In the genomic region with DNA sequence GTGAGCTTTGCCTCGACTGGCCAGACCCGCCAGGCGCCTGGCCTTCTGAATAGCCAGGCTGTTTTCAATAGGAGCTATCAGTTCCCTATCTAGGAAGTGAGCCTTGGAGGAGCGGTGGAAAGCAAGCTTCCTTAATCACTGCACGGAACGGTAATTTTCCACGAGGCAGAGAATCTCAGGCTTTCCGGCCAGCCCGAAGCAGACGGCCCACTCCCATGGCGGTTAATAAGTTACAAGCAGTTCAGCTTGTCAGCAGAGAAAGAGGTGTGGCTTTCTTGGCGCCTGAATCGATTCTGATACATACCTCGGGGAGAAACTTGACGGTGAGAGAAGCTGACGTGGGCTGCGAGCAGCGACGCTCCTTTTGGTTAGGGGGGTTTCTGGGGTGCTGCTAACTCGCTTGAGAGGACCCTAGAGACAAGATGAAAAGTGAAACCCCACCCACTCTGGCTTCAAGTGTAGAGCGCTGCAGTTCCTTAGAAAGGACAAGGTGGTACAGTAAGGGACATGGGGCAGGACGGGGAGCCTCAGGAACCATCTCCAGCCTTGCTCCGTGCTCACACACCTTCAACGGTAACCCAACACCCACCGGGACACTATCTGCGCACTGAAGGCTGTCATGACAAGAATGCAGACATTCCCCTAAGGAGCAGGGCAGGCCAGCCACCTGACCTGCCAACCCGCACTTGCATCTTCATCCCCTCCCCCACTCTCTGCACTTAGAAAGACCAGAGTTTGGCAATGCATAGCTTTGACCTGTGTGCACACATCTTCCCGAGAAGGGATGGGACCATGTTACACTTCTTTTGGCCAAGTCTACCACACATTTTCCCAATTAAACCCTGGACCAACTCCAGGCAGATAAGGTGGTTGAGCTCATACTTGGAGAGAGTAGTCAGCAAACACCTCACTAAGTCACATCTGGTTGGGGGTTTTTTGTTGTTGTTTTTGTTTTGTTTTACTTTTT, we compare ENCODE assay signal across 9 mouse cellular contexts. TPM values are rescaled to one million over a fixed set of nuclear protein-coding genes. Genes with fewer than 3 reads are reported as not detected.
DNase-seq lines count a peak whose midpoint lies in the region; ATAC-seq lines count a peak whose summit lies in the region.
"Had no signal": no experiment of that assay in that cellular context is flagged by ENCODE, and none has a peak within 500 bp of the region (broad histone marks: within the 10 kb centered on the region; RNA-seq: fewer than 3 reads in every experiment).

No protein-coding gene starts in this region.

- peaks cover 66% of the 10 kb centered on the region for H3K36me3 ChIP-seq in embryonic facial prominence, embryonic 14.5 days (ENCODE audit: control insufficient read depth, insufficient read depth, low read length)
- 0 out of 2 replicates have a peak, but pooled peaks cover 3% of the 10 kb centered on the region for H3K36me3 ChIP-seq in intestine, embryonic 16.5 days (ENCODE audit: control insufficient read depth, insufficient read depth, low read length)
- peaks cover 64% of the 10 kb centered on the region for H3K36me3 ChIP-seq in liver, embryonic 16.5 days (ENCODE audit: control insufficient read depth, insufficient read depth)

- no peak overlapping the region for H3K4me3 ChIP-seq in embryonic facial prominence, embryonic 14.5 days (ENCODE audit: low read depth, low read length)
- H3K4me3 ChIP-seq in intestine, embryonic 16.5 days (ENCODE audit: low read length): no peak overlapping the region; the same call in 1 of the 2 replicates
- H3K4me3 ChIP-seq in liver, embryonic 16.5 days (ENCODE audit: low read depth, low read length): 0 out of 2 replicates have a peak overlapping the region, but pooled peaks have one; percentile 12

- peak; percentile 51 for ATAC-seq in embryonic facial prominence, embryonic 14.5 days (ENCODE audit: low read depth)
- ATAC-seq in intestine, embryonic 16.5 days: peak; percentile 73
- ATAC-seq in liver, embryonic 16.5 days (ENCODE audit: low read depth): no peak

- no peak overlapping the region for H3K9ac ChIP-seq in embryonic facial prominence, embryonic 14.5 days (ENCODE audit: low read depth, low read length)
- H3K9ac ChIP-seq in intestine, embryonic 16.5 days (ENCODE audit: low read depth, low read length): peak overlapping the region; percentile 42; the same call in 1 of the 2 replicates
- no peak overlapping the region for H3K9ac ChIP-seq in liver, embryonic 16.5 days (ENCODE audit: low read depth, low read length)

- H3K4me1 ChIP-seq in embryonic facial prominence, embryonic 14.5 days (ENCODE audit: control insufficient read depth, insufficient read depth, low read length): peaks cover 3% of the 10 kb centered on the region; the same call in 1 of the 2 replicates
- peaks cover 35% of the 10 kb centered on the region for H3K4me1 ChIP-seq in intestine, embryonic 16.5 days (ENCODE audit: control insufficient read depth, insufficient read depth, low read length)
- H3K4me1 ChIP-seq in liver, embryonic 16.5 days (ENCODE audit: control insufficient read depth, low read depth, low read length): peaks cover 12% of the 10 kb centered on the region

- H3K9me3 ChIP-seq in embryonic facial prominence, embryonic 14.5 days (ENCODE audit: control insufficient read depth, low read length): no peaks in the 10 kb centered on the region
- no peaks in the 10 kb centered on the region for H3K9me3 ChIP-seq in intestine, embryonic 16.5 days (ENCODE audit: control insufficient read depth, low read length)
- no peaks in the 10 kb centered on the region for H3K9me3 ChIP-seq in liver, embryonic 16.5 days (replicated peaks; ENCODE audit: control insufficient read depth, low read length)

- peak overlapping the region; percentile 31 for H3K4me2 ChIP-seq in embryonic facial prominence, embryonic 14.5 days (ENCODE audit: low read depth, low read length)
- peak overlapping the region; percentile 43 for H3K4me2 ChIP-seq in intestine, embryonic 16.5 days (ENCODE audit: low read depth, low read length)
- H3K4me2 ChIP-seq in liver, embryonic 16.5 days (ENCODE audit: low read depth, low read length): peak overlapping the region; percentile 45

- H3K27me3 ChIP-seq in embryonic facial prominence, embryonic 14.5 days (replicated peaks; ENCODE audit: control insufficient read depth, insufficient read depth, low read length): no peaks in the 10 kb centered on the region
- no peaks in the 10 kb centered on the region for H3K27me3 ChIP-seq in intestine, embryonic 16.5 days (replicated peaks; ENCODE audit: control insufficient read depth, insufficient read depth, low read length)
- H3K27me3 ChIP-seq in liver, embryonic 16.5 days (ENCODE audit: control insufficient read depth, insufficient read depth, low read depth, low read length): no peaks in the 10 kb centered on the region

- DNase-seq in NIH3T3 (ENCODE audit: low read depth): peak; percentile 97
- DNase-seq in embryonic facial prominence, embryonic 14.5 days (ENCODE audit: low spot score): peak; percentile 80
- no peak for DNase-seq in left cerebral cortex, adult 8-10 months (ENCODE audit: low spot score in 2 of 2)
- DNase-seq in left cerebral cortex, adult 9 months (ENCODE audit: low spot score in 2 of 2): no peak
- DNase-seq in T-cell, adult 2 months (ENCODE audit: low spot score): no peak
- DNase-seq in layer of hippocampus, postnatal 36 days: no peak

- 62% methylated on average over 27 of the region's 28 CpGs for WGBS in embryonic facial prominence, embryonic 14.5 days
- WGBS in intestine, embryonic 16.5 days: 60% methylated on average over 28 of the region's 28 CpGs
- WGBS in liver, embryonic 16.5 days (ENCODE audit: insufficient replicate concordance): 73% methylated on average over 28 of the region's 28 CpGs

- peak overlapping the region; percentile 67 for H3K27ac ChIP-seq in embryonic facial prominence, embryonic 14.5 days (replicated peaks; ENCODE audit: low read depth, low read length)
- peak overlapping the region; percentile 90 for H3K27ac ChIP-seq in intestine, embryonic 16.5 days (ENCODE audit: low read length)
- H3K27ac ChIP-seq in liver, embryonic 16.5 days (ENCODE audit: low read length): peak overlapping the region; percentile 20; the same call in 1 of the 2 replicates

RNA-seq across cellular contexts. Expression of a gene that starts 8.0 kb away (rescaled TPM):
- 59.1 and 65.2 TPM in 2 replicates for polyA plus RNA-seq in embryonic facial prominence, embryonic 14.5 days (2014; fragmentation: Nextera tagmentation; extraction: Ambion mirVana)
- polyA plus RNA-seq in intestine, embryonic 16.5 days (2015; fragmentation: Nextera tagmentation; extraction: Ambion mirVana): 58.4 and 61.7 TPM in 2 replicates
- polyA plus RNA-seq in liver, embryonic 16.5 days (2015; fragmentation: Nextera tagmentation; extraction: Ambion mirVana): 47.2 and 48.6 TPM in 2 replicates
- total RNA-seq in left cerebral cortex, adult 8-10 months (2022): 1 to 10 TPM; 4.4 to 6.6 (median 5.6) TPM
- total RNA-seq in layer of hippocampus, postnatal 36 days (2021): 1 to 10 TPM; 5.3 to 5.5 TPM

RNA-seq across cellular contexts. Expression of a gene that starts 30.0 kb away (rescaled TPM):
- not detected in 2 replicates for polyA plus RNA-seq in embryonic facial prominence, embryonic 14.5 days (2014; fragmentation: Nextera tagmentation; extraction: Ambion mirVana)
- polyA plus RNA-seq in intestine, embryonic 16.5 days (2015; fragmentation: Nextera tagmentation; extraction: Ambion mirVana): not detected in 2 replicates
- polyA plus RNA-seq in liver, embryonic 16.5 days (2015; fragmentation: Nextera tagmentation; extraction: Ambion mirVana): 0.06 TPM in 2 replicates
- not detected for total RNA-seq in left cerebral cortex, adult 8-10 months (2022)
- total RNA-seq in layer of hippocampus, postnatal 36 days (2021): not detected
- total RNA-seq: left cerebral cortex, postnatal 4 days had no signal

RNA-seq across cellular contexts. Expression of a gene that starts 31.4 kb away (rescaled TPM):
- 14.0 and 16.2 TPM in 2 replicates for polyA plus RNA-seq in embryonic facial prominence, embryonic 14.5 days (2014; fragmentation: Nextera tagmentation; extraction: Ambion mirVana)
- 14.7 and 15.1 TPM in 2 replicates for polyA plus RNA-seq in intestine, embryonic 16.5 days (2015; fragmentation: Nextera tagmentation; extraction: Ambion mirVana)
- 2.9 and 3.6 TPM in 2 replicates for polyA plus RNA-seq in liver, embryonic 16.5 days (2015; fragmentation: Nextera tagmentation; extraction: Ambion mirVana)
- 1 to 10 TPM; 6.1 to 7.4 (median 6.4) TPM for total RNA-seq in left cerebral cortex, adult 8-10 months (2022)
- 1 to 10 TPM; 4.4 to 5.5 TPM for total RNA-seq in layer of hippocampus, postnatal 36 days (2021)

RNA-seq across cellular contexts. Expression of a gene that starts 43.2 kb away (rescaled TPM):
- polyA plus RNA-seq in embryonic facial prominence, embryonic 14.5 days (2014; fragmentation: Nextera tagmentation; extraction: Ambion mirVana): 124 and 143 TPM in 2 replicates
- polyA plus RNA-seq in intestine, embryonic 16.5 days (2015; fragmentation: Nextera tagmentation; extraction: Ambion mirVana): 109 and 119 TPM in 2 replicates
- 48.4 and 52.8 TPM in 2 replicates for polyA plus RNA-seq in liver, embryonic 16.5 days (2015; fragmentation: Nextera tagmentation; extraction: Ambion mirVana)
- total RNA-seq in left cerebral cortex, adult 8-10 months (2022): 10 to 100 TPM; 76.4 to 87.8 (median 81.6) TPM
- 100 to 1,000 TPM in 1 of 2 experiments, 10 to 100 TPM in 1; 92.0 to 108 TPM for total RNA-seq in layer of hippocampus, postnatal 36 days (2021)

RNA-seq across cellular contexts. Expression of a gene that starts 59.7 kb away (rescaled TPM):
- 16.8 and 19.0 TPM in 2 replicates for polyA plus RNA-seq in embryonic facial prominence, embryonic 14.5 days (2014; fragmentation: Nextera tagmentation; extraction: Ambion mirVana)
- polyA plus RNA-seq in intestine, embryonic 16.5 days (2015; fragmentation: Nextera tagmentation; extraction: Ambion mirVana): 11.8 and 12.4 TPM in 2 replicates
- polyA plus RNA-seq in liver, embryonic 16.5 days (2015; fragmentation: Nextera tagmentation; extraction: Ambion mirVana): 22.2 and 23.4 TPM in 2 replicates
- 10 to 100 TPM; 25.6 to 31.5 (median 28.0) TPM for total RNA-seq in left cerebral cortex, adult 8-10 months (2022)
- 10 to 100 TPM; 20.5 to 26.0 TPM for total RNA-seq in layer of hippocampus, postnatal 36 days (2021)

Comparison
In these comparisons a context has a peak if more than half of its experiments do, and no peak if none do; other contexts are left out.
1. DNase-seq: peak in NIH3T3 (single experiment) and embryonic facial prominence, embryonic 14.5 days (single experiment); none in left cerebral cortex, adult 8-10 months (0 of 2), left cerebral cortex, adult 9 months (0 of 2), T-cell, adult 2 months (single experiment) and layer of hippocampus, postnatal 36 days (0 of 2).
2. H3K27ac ChIP-seq: peak in every context shown above with its lines; median percentile 90 in intestine, embryonic 16.5 days; 67 in embryonic facial prominence, embryonic 14.5 days; 20 in liver, embryonic 16.5 days.
3. Peak in every context shown above with its lines, with median percentiles within 50 percentile points of each other: H3K4me2 ChIP-seq.